Comparison of ENCODE assay signal across 20 mouse cellular contexts in genomic region chr14:59629308-59629707, GRCm38 (mm10). TPM values are rescaled to one million over a fixed set of nuclear protein-coding genes. Genes with fewer than 3 reads are reported as not detected.
DNase-seq lines count a peak whose midpoint lies in the region; ATAC-seq lines count a peak whose summit lies in the region.
"Had no signal": no experiment of that assay in that cellular context is flagged by ENCODE, and none has a peak within 500 bp of the region (broad histone marks: within the 10 kb centered on the region; RNA-seq: fewer than 3 reads in every experiment).

No protein-coding gene starts in this region.

- H3K4me3 ChIP-seq in heart, embryonic 13.5 days, result peak overlapping the region; percentile 76; the same call in 1 of the 2 replicates
- H3K4me3 ChIP-seq in forebrain, embryonic 14.5 days (ENCODE audit: low read depth, low read length), result peak overlapping the region; percentile 71; the same call in 1 of the 2 replicates
- H3K4me3 ChIP-seq: limb, embryonic 15.5 days; myocyte; neural tube, embryonic 13.5 days had no signal

- H3K27ac ChIP-seq in heart, embryonic 13.5 days (replicated peaks), result no peak overlapping the region
- H3K27ac ChIP-seq in forebrain, embryonic 14.5 days (ENCODE audit: low read depth, low read length), result no peak overlapping the region
- H3K27ac ChIP-seq: limb, embryonic 15.5 days; liver, embryonic 14.5 days; neural tube, embryonic 13.5 days; stomach, postnatal 0 days had no signal

- H3K36me3 ChIP-seq in heart, embryonic 13.5 days, result peaks cover 27% of the 10 kb centered on the region
- peaks cover 28% of the 10 kb centered on the region for H3K36me3 ChIP-seq in forebrain, embryonic 14.5 days (ENCODE audit: control insufficient read depth, insufficient read depth, low read length)
- H3K36me3 ChIP-seq: neural tube, embryonic 13.5 days had no signal

- H3K27me3 ChIP-seq in heart, embryonic 13.5 days (replicated peaks), result peaks cover 8% of the 10 kb centered on the region
- H3K27me3 ChIP-seq in forebrain, embryonic 14.5 days (replicated peaks; ENCODE audit: control insufficient read depth, insufficient read depth, low read length), result no peaks in the 10 kb centered on the region

- ATAC-seq in heart, embryonic 13.5 days (ENCODE audit: extremely low read depth, insufficient number of reproducible peaks, low FRiP score, low TSS enrichment), result no peak
- no peak for ATAC-seq in forebrain, embryonic 14.5 days
- ATAC-seq: activated CD4-positive, CD25-positive, alpha-beta regulatory T cell, adult 4 months; intestine, postnatal 0 days; midbrain, embryonic 16.5 days had no signal

- 83% methylated on average over 15 of the region's 15 CpGs for WGBS in heart, embryonic 13.5 days
- 66% methylated on average over 15 of the region's 15 CpGs for WGBS in forebrain, embryonic 14.5 days

- no peak for DNase-seq in heart, adult 18-20 months
- DNase-seq in retina, adult 2 months (ENCODE audit: low read depth, low spot score), result peak; percentile 59
- DNase-seq in retina, embryonic 14.5 days (ENCODE audit: low spot score), result no peak
- no peak for DNase-seq in forebrain, embryonic 14.5 days (ENCODE audit: low spot score)
- peak; percentile 49 for DNase-seq in retina, postnatal 1 day
- DNase-seq in lung, postnatal 14 days, result no peak
- DNase-seq: adrenal gland, postnatal 10 days; cerebellum, adult 18-20 months; lung, embryonic 14.5 days; lung, postnatal 4 days had no signal

- H3K9me3 ChIP-seq in heart, embryonic 13.5 days, result no peaks in the 10 kb centered on the region
- H3K9me3 ChIP-seq in forebrain, embryonic 14.5 days (replicated peaks; ENCODE audit: control insufficient read depth, low read length), result no peaks in the 10 kb centered on the region
- H3K9me3 ChIP-seq: limb, embryonic 15.5 days; neural tube, embryonic 13.5 days had no signal

- H3K9ac ChIP-seq in heart, embryonic 13.5 days, result no peak overlapping the region
- 0 out of 2 replicates have a peak overlapping the region, but pooled peaks have one; percentile 5 for H3K9ac ChIP-seq in forebrain, embryonic 14.5 days (ENCODE audit: low read length)
- H3K9ac ChIP-seq: limb, embryonic 15.5 days; liver, embryonic 14.5 days; lung, embryonic 14.5 days; neural tube, embryonic 13.5 days had no signal

- peak overlapping the region; percentile 24 for H3K4me2 ChIP-seq in heart, embryonic 13.5 days
- H3K4me2 ChIP-seq in forebrain, embryonic 14.5 days (ENCODE audit: low read length), result peak overlapping the region; percentile 73

- H3K4me1 ChIP-seq in heart, embryonic 13.5 days, result peaks cover 29% of the 10 kb centered on the region
- peaks cover 5% of the 10 kb centered on the region; the same call in 1 of the 2 replicates for H3K4me1 ChIP-seq in forebrain, embryonic 14.5 days (ENCODE audit: control insufficient read depth, insufficient read depth, low read length)

RNA-seq across cellular contexts. Expression of gene Shisa2, which starts 4.2 kb away (rescaled TPM):
- 9.1 and 10.8 TPM in 2 replicates for polyA plus RNA-seq in heart, embryonic 13.5 days (2015; fragmentation: Nextera tagmentation; extraction: Ambion mirVana)
- 1 to 10 TPM; 1.1 to 1.2 TPM for total RNA-seq in heart, adult 18-20 months (2021)
- polyA plus RNA-seq in forebrain, embryonic 14.5 days (2014; fragmentation: Nextera tagmentation; extraction: Ambion mirVana), result 17.2 and 17.6 TPM in 2 replicates
- total RNA-seq: megakaryocyte-erythroid progenitor cell, adult 5-6 weeks had no signal

RNA-seq across cellular contexts. Expression of gene Cdadc1, which starts 31.5 kb away (rescaled TPM):
- polyA plus RNA-seq in heart, embryonic 13.5 days (2015; fragmentation: Nextera tagmentation; extraction: Ambion mirVana), result 26.0 and 27.4 TPM in 2 replicates
- total RNA-seq in heart, adult 18-20 months (2021), result 10 to 100 TPM; 51.5 to 56.0 TPM
- 33.0 and 35.7 TPM in 2 replicates for polyA plus RNA-seq in forebrain, embryonic 14.5 days (2014; fragmentation: Nextera tagmentation; extraction: Ambion mirVana)

Comparison
In these comparisons a context has a peak if more than half of its experiments do, and no peak if none do; other contexts are left out.
1. DNase-seq: peak in retina, adult 2 months (single experiment) and retina, postnatal 1 day (single experiment); none in heart, adult 18-20 months (0 of 2), retina, embryonic 14.5 days (single experiment), forebrain, embryonic 14.5 days (single experiment) and lung, postnatal 14 days (single experiment).